In genomic region chr2:102128500-102129030, GRCm38 (mm10) we compare ENCODE assay signal across 12 mouse cellular contexts. TPM values are rescaled to one million over a fixed set of nuclear protein-coding genes. Genes with fewer than 3 reads are reported as not detected.
A peak's percentile ranks its signal among the peaks of the same experiment; 100 is the strongest.
DNase-seq lines count a peak whose midpoint lies in the region; ATAC-seq and TF ChIP-seq lines count a peak whose summit lies in the region.
"Had no signal": no experiment of that assay in that cellular context is flagged by ENCODE, and none has a peak within 500 bp of the region (broad histone marks: within the 10 kb centered on the region; RNA-seq: fewer than 3 reads in every experiment).

No protein-coding gene starts in this region.

- peaks cover 53% of the 10 kb centered on the region for H3K4me1 ChIP-seq in lung, embryonic 14.5 days (ENCODE audit: insufficient read depth)
- H3K4me1 ChIP-seq in lung, adult 2 months (ENCODE audit: control insufficient read depth, insufficient read depth, low read length): peaks cover 10% of the 10 kb centered on the region
- H3K4me1 ChIP-seq in embryonic facial prominence, embryonic 12.5 days: peaks cover 40% of the 10 kb centered on the region
- peaks cover 10% of the 10 kb centered on the region for H3K4me1 ChIP-seq in hindbrain, embryonic 16.5 days (ENCODE audit: control insufficient read depth, insufficient read depth, low read depth, low read length)

- 38% methylated on average over 14 of the region's 14 CpGs for WGBS in lung, embryonic 14.5 days
- 74% methylated on average over 14 of the region's 14 CpGs for WGBS in lung, adult 2 months
- 60% methylated on average over 14 of the region's 14 CpGs for WGBS in embryonic facial prominence, embryonic 12.5 days
- 52% methylated on average over 14 of the region's 14 CpGs for WGBS in hindbrain, embryonic 16.5 days

- no peak for TF ChIP-seq CTCF in lung, embryonic 14.5 days (IDR thresholded peaks at IDR 0.05; ENCODE audit: low read depth)
- no peak for TF ChIP-seq CTCF in lung, adult 2 months (IDR thresholded peaks at IDR 0.05; ENCODE audit: insufficient read depth, low read length)

- H3K27me3 ChIP-seq in lung, embryonic 14.5 days (ENCODE audit: insufficient read depth, low read length): no peaks in the 10 kb centered on the region
- H3K27me3 ChIP-seq in embryonic facial prominence, embryonic 12.5 days: no peaks in the 10 kb centered on the region
- no peaks in the 10 kb centered on the region for H3K27me3 ChIP-seq in hindbrain, embryonic 16.5 days (replicated peaks; ENCODE audit: control insufficient read depth, insufficient read depth, low read length)
- H3K27me3 ChIP-seq: liver, embryonic 15.5 days; neural tube, embryonic 13.5 days had no signal

- no peaks in the 10 kb centered on the region for H3K9me3 ChIP-seq in lung, embryonic 14.5 days (ENCODE audit: low read depth, low read length)
- no peaks in the 10 kb centered on the region for H3K9me3 ChIP-seq in embryonic facial prominence, embryonic 12.5 days
- H3K9me3 ChIP-seq in hindbrain, embryonic 16.5 days (ENCODE audit: control insufficient read depth, low read length): no peaks in the 10 kb centered on the region
- H3K9me3 ChIP-seq: liver, embryonic 15.5 days; neural tube, embryonic 13.5 days had no signal

- 0 out of 2 replicates have a peak, but pooled peaks have one; percentile 3 for ATAC-seq in frontal cortex, adult (ENCODE audit: low TSS enrichment)
- ATAC-seq in lung, embryonic 14.5 days (ENCODE audit: insufficient read depth): peak; percentile 71
- ATAC-seq in embryonic facial prominence, embryonic 12.5 days (ENCODE audit: insufficient number of reproducible peaks, insufficient read depth, low FRiP score, low TSS enrichment): no peak
- ATAC-seq in hindbrain, embryonic 16.5 days: peak; percentile 31; the same call in 1 of the 2 replicates
- no peak for ATAC-seq in erythroid progenitor cell, adult 5-6 weeks (replicated peaks; ENCODE audit: low FRiP score, poor library complexity, severe bottlenecking)

- no peak overlapping the region; the same call in 1 of the 2 replicates for H3K9ac ChIP-seq in lung, embryonic 14.5 days
- H3K9ac ChIP-seq in embryonic facial prominence, embryonic 12.5 days: no peak overlapping the region
- peak overlapping the region; percentile 7; the same call in 1 of the 2 replicates for H3K9ac ChIP-seq in hindbrain, embryonic 16.5 days (ENCODE audit: low read depth, low read length)
- H3K9ac ChIP-seq: liver, embryonic 15.5 days; neural tube, embryonic 13.5 days had no signal

- no peaks in the 10 kb centered on the region for H3K36me3 ChIP-seq in lung, embryonic 14.5 days (ENCODE audit: insufficient read depth)
- H3K36me3 ChIP-seq in embryonic facial prominence, embryonic 12.5 days: no peaks in the 10 kb centered on the region
- no peaks in the 10 kb centered on the region for H3K36me3 ChIP-seq in hindbrain, embryonic 16.5 days (ENCODE audit: control insufficient read depth, insufficient read depth, low read length)
- H3K36me3 ChIP-seq: liver, embryonic 15.5 days; neural tube, embryonic 13.5 days had no signal

- TF ChIP-seq POLR2A in lung, adult 2 months (IDR thresholded peaks at IDR 0.05; ENCODE audit: borderline replicate concordance, extremely low read depth, low read depth, low read length): no peak

- H3K27ac ChIP-seq in lung, embryonic 14.5 days (ENCODE audit: low read depth): peak overlapping the region; percentile 66
- H3K27ac ChIP-seq in embryonic facial prominence, embryonic 12.5 days: 0 out of 2 replicates have a peak overlapping the region, but pooled peaks have one; percentile 2
- H3K27ac ChIP-seq in hindbrain, embryonic 16.5 days (ENCODE audit: low read depth, low read length): no peak overlapping the region
- H3K27ac ChIP-seq: liver, embryonic 15.5 days had no signal

- no peak overlapping the region for H3K4me2 ChIP-seq in lung, embryonic 14.5 days
- no peak overlapping the region for H3K4me2 ChIP-seq in embryonic facial prominence, embryonic 12.5 days (replicated peaks)
- no peak overlapping the region for H3K4me2 ChIP-seq in hindbrain, embryonic 16.5 days (ENCODE audit: low read length)
- H3K4me2 ChIP-seq: liver, embryonic 15.5 days; midbrain, embryonic 11.5 days; neural tube, embryonic 13.5 days had no signal

- H3K4me3 ChIP-seq in lung, embryonic 14.5 days (ENCODE audit: low read depth, low read length): no peak overlapping the region
- no peak overlapping the region for H3K4me3 ChIP-seq in lung, adult 2 months (replicated peaks; ENCODE audit: extremely low read depth, low read depth, low read length)
- H3K4me3 ChIP-seq in embryonic facial prominence, embryonic 12.5 days: no peak overlapping the region
- no peak overlapping the region for H3K4me3 ChIP-seq in hindbrain, embryonic 16.5 days (ENCODE audit: low read length)
- H3K4me3 ChIP-seq: liver, embryonic 15.5 days; neural tube, embryonic 13.5 days had no signal

- no peak for DNase-seq in frontal cortex, adult 2 months (ENCODE audit: extremely low spot score in 1 of 2, low spot score in 1 of 2)
- DNase-seq in lung, embryonic 14.5 days: peak; percentile 82
- no peak for DNase-seq in lung, adult 2 months
- no peak for DNase-seq in layer of hippocampus, postnatal 10 days (ENCODE audit: low spot score in 2 of 2)
- DNase-seq: kidney, adult 9 months had no signal

RNA-seq across cellular contexts. Expression of gene Ldlrad3, which starts 57.6 kb away (rescaled TPM):
- polyA plus RNA-seq in frontal cortex, adult 2 months (2012; rRNA removed): 11.0 and 12.1 TPM in 2 replicates
- polyA plus RNA-seq in lung, embryonic 14.5 days (2014; fragmentation: Nextera tagmentation; extraction: Ambion mirVana): 58.3 and 60.4 TPM in 2 replicates
- 9.0 and 14.6 TPM in 2 replicates for polyA plus RNA-seq in lung, adult 2 months (2012; rRNA removed)
- polyA plus RNA-seq in embryonic facial prominence, embryonic 12.5 days (2016; fragmentation: Nextera tagmentation; extraction: Ambion mirVana): 55.2 and 55.7 TPM in 2 replicates
- polyA plus RNA-seq in hindbrain, embryonic 16.5 days (2015; fragmentation: Nextera tagmentation; extraction: Ambion mirVana): 24.6 and 30.3 TPM in 2 replicates
- total RNA-seq in erythroid progenitor cell, adult 5-6 weeks (2015; ENCODE audit: low replicate concordance): 2.9 and 8.8 TPM in 2 replicates
- total RNA-seq in erythroid progenitor cell, adult 5-6 weeks (2017; ENCODE audit: low replicate concordance): 0.39 and 2.2 TPM in 2 replicates
- total RNA-seq in layer of hippocampus, postnatal 10 days (2021): 10 to 100 TPM; 15.4 to 15.5 TPM

Comparison
In these comparisons a context has a peak if more than half of its experiments do, and no peak if none do; other contexts are left out.
1. ATAC-seq: peak in frontal cortex, adult (single experiment), lung, embryonic 14.5 days (single experiment) and hindbrain, embryonic 16.5 days (single experiment); none in embryonic facial prominence, embryonic 12.5 days (single experiment) and erythroid progenitor cell, adult 5-6 weeks (single experiment).